Mouse (Mus musculus) olfactory bulb, adult 2 months (tissue): ENCODE data around the gene Ribc2.

Experiments used
- CTCF ChIP-seq: fragments of 200-500 bp; IDR thresholded peaks from 2 replicates; pipeline ENCODE4 v1.5.1; 2012; ENCODE audit warnings: low read depth, mild to moderate bottlenecking, low read length, moderate library complexity; ENCODE audit not compliant: insufficient read depth
- POLR2A ChIP-seq: fragments of 200-500 bp; IDR thresholded peaks from 2 replicates; pipeline ENCODE4 v1.6.1; 2012; ENCODE audit warnings: mild to moderate bottlenecking, low read depth, low read length, moderate library complexity; ENCODE audit not compliant: insufficient read depth

DNA sequence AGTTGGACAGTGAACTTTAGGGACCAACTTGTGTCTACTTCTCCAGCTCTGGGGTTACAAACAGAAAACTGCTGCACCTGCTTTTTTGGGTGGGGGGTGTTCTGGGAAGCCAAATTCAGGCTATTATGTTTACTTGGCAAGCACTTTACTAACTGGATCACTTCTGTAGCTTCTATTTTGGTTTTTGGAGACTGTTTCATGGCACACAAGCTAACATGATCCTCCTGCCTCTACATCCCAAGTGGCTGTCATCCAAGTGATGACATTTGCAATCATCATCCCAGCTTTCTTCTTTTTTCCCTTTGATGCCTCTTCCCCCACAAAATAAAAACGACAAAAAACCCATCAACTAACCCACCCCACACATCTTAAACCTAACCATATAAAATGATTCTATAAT lies 46.2 kb upstream of the Ribc2 start:
- no peak for TF ChIP-seq CTCF
- no peak for TF ChIP-seq POLR2A
